Mouse (Mus musculus) brain, embryonic 18.5 days (tissue): Measurements from ENCODE around the gene Tfip11.

ENCODE experiments used
- DNase-seq: peaks from one replicate; pipeline ENCODE4 v3.0.0-alpha.2; 2012; ENCODE audit warnings: low read depth, low spot score

The Tfip11 gene

DNA sequence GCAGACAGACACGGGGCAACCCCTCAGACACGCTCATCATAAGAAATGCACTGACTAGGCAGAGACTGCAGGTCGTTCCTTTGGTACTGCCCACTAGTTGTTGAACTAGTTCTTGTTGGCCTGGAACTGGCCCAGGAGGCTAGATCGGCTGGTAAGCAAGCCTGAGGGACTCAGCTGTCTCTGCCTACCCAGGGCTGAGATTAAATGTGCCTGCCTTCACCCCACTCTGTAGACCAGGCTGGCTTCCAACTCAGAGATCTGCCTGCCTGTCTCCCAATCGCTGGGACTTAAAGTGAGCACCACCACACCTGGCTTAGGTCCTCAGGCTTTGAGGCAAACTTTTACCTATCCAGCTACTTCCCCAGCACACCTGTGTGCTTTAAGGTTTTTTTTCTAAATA, 5.8 kb upstream of the Tfip11 start:
- no peak for DNase-seq

DNA sequence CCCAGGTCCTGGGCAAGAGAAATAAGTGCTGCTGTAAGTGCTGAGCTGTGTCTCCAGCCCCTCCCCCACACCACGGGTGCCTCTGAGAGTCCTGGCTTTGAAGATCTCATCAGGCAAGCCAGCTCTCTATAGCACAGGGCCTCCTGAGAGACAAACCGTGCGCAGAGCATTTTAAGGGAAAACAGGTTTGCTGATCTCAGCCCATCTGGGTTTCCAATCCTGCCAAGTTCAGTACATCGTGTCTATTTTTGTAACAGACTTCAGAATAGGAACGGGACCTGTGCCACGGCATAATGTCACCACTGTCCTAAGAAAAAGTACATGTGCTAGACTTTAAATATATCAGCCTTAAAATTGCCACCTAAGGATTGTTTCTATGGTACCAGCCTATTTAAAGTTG, 5.2 kb upstream of the Tfip11 start:
- DNase-seq = no peak

DNA sequence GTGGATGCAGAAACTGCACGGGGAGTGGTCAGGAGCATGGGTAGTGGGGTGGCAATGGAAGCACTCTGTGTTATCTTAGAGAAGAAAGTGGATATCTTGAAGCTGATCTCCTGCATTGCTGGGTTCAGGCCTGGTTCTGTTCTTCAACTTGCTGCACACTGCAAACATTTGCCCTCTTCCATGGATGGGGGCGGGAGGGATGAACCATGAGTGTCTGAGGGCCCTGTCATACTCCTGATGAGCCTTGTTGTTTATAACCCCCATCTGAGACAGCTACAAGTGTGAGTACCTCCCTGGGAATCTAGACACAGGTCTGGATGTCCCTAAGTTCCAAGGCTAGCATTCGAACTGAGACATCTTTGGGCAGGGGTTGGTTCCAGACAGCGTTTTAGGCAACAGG, 4.8 kb upstream of the Tfip11 start:
- DNase-seq = no peak

DNA sequence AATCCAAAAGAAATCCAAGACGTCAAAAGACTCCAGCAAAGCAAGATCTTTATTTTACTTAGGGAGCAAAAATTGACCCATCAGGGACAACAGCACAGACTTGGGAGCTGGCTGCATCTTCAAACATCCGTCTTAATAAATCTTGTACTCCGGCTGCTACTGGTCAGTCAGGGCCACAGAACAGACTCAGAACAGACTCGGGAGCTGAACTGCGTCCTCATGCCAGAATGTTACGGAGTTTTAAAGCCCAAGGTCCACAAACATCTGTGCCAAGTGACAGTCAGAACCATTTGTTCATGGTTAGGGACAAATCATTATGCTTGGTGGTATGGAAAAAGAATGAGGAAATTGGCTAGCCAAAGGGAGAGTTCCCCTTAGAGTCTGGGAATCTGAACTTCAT, 2.9 kb upstream of the Tfip11 start:
- DNase-seq = no peak

GRCm38 (mm10) chr5:112324637-112325545, 1.3 kb upstream of the Tfip11 start:
- no peak for DNase-seq

DNA sequence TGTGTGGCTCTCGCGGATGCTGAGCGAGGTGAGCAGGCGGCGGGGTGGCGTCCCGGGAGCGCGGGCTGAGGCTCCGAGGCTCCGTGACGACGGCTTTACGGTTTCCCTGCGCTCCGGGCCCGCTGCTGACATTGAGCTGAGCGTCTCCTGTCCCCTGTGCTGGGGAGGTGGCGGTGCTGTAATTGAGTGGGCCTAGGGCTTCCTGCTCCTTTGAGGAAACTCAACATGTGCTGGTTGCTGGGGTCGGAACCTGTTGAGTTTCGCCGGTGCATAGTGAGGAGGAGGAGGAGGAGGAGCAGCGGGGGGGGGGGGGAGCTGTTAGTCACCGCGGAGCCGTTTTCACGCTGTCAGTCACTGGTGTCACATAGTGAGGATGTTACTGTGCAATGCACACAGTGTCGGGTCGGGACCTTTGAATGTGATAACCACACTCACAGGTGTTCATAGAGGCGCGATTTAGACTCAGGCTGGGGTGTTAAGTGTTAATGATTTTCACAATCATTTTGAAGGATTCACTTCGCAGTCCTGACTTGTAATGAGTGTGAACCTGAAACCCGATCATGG, 370 bp downstream of the Tfip11 start:
- DNase-seq = no peak

GRCm38 (mm10) chr5:112327854-112328253, 1.7 kb downstream of the Tfip11 start:
- DNase-seq = no peak

DNA sequence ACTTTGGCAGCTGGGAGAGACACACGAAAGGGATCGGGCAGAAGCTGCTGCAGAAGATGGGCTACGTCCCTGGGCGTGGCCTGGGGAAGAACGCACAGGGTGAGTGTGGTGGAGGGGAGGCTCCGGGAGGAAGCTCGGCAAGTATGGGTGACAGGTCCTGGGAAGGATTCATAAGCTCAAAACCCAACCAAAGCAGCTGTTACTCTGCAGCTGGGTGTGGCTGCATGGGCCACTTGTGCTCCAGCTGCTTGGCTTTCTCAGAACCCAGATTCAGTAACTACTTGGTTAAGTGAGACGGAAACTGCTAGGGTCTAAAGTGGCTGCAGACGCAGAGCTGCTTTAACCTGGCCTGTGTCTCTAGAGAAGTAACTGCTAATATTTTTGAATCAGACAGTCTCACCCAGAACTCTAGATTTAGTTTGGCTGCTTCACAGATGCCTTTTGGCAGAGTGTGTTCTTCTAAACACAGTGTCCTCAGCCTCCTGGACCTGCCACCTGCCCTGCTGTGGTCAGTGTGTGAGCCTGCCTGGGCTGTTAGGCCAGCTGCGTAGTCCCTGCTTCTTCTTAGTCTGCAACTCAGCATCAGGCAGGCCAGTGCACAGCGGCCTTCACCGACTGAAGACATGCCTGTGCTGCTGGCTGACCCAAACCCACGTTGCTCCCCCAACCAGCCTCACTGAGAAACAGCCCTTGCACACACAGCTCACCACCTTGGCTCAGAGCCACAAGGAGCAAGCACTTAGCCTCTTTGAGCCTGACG, 3.8 kb downstream of the Tfip11 start:
- DNase-seq = no peak

GRCm38 (mm10) chr5:112335473-112335872, 9.3 kb downstream of the Tfip11 start:
- no peak for DNase-seq

GRCm38 (mm10) chr5:112337004-112337403, 10.8 kb downstream of the Tfip11 start:
- no peak for DNase-seq

GRCm38 (mm10) chr5:112339215-112339614, 13.1 kb downstream of the Tfip11 start:
- no peak for DNase-seq

- no peak for DNase-seq
Measured at GRCm38 (mm10) chr5:112342463-112343204, 16.5 kb downstream of the Tfip11 start, which contains the start of the genes Srrd and Hps4. TSS of gene Srrd (minus strand) at chr5:112343040. TSS of gene Hps4 (plus strand) at chr5:112343083.

GRCm38 (mm10) chr5:112343205-112343595, 17.0 kb downstream of the Tfip11 start:
- no peak for DNase-seq

DNA sequence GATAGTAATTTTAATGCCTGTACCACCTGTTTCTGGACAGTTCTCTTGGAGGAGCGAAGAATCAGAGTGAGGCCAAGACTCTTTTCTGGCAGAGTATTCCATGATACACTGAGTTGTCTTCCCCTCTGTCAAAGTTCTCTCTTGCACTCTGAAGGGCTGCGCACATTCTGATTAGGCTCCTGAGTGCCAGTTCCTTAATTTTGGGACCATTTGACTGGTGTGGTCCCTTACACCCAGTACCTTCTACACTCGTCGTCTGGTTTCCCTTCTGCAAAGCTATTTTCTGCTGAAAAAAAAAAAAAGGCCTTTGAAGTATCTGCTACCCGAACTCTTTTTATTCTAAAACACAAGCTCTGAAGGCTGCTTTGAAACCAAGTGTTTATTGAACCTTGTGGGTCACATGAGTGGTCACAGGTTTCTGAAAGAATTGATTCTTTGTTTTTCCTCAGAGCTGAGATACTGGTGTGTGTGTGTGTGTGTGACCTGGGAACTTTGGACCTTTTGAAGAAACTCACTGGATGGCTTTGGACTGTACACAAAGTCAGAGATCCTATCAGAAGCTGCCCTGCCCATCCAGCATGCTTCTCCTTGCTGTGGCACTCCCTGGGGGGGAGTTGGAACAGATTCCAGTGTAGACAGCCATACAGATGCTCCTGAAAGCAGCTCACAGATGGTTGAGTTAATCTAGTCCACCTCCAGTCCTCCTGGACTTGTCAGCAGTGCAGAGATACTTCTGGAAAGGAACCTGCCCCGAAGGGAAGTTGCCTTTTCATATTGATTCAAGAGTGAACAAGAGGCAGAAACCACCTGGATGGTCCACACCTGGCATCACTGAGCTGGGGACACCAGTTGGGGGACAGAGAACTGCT, 18.2 kb downstream of the Tfip11 start:
- no peak for DNase-seq

GRCm38 (mm10) chr5:112346211-112346965, 20.2 kb downstream of the Tfip11 start:
- no peak for DNase-seq

- no peak for DNase-seq
Measured at GRCm38 (mm10) chr5:112349169-112349568, 23.0 kb downstream of the Tfip11 start.

DNA sequence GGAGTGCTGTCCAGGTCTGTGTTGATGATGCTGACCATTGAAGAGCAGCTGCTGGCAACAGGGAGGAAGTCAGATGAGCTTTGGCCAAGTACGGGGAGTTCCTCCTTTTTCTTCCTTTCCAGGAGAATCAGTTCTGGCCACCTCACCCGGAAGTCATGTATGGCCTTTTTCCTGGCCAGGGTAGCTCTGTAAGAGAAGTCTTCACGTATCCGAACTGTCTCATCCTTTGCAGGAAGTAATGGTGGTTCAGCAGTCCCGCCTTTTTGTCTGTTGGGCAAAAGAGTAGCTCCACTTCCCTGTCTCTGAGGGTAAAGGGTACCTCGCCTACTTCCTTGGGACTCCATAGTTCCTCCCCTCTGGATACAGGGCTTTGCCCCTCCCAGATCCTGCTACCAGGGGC, 29.3 kb downstream of the Tfip11 start:
- no peak for DNase-seq

- DNase-seq = no peak
Measured at GRCm38 (mm10) chr5:112355910-112356309, 29.8 kb downstream of the Tfip11 start, which contains the start of gene Gm6583. TSS of gene Gm6583 (minus strand) at chr5:112356033.

GRCm38 (mm10) chr5:112356322-112356721, 30.2 kb downstream of the Tfip11 start:
- DNase-seq = no peak

GRCm38 (mm10) chr5:112359520-112359919, 33.4 kb downstream of the Tfip11 start:
- no peak for DNase-seq
